Comparison of ENCODE assay signal across 8 mouse cellular contexts in genomic region chrX:103555041-103555986, GRCm38 (mm10).
A peak's percentile ranks its signal among the peaks of the same experiment; 100 is the strongest.
DNase-seq lines count a peak whose midpoint lies in the region; ATAC-seq and TF ChIP-seq lines count a peak whose summit lies in the region.
"Not testable (repeated sequence)": the region's sequence is repeated elsewhere in the genome, so short reads cannot be mapped to it uniquely, and the experiment has no call there.

No protein-coding gene starts in this region.

- dilution Hi-C loops in CH12.LX (cut with MboI; ENCODE audit: extremely low pct_ligation_motif_present, extremely low pct_unique_long_range_greater_than_20kb, low sequenced_read_pairs): not testable (repeated sequence)

- intact Hi-C loops in left cerebral cortex, postnatal 4 days (cut with DNase I): not testable (repeated sequence)

- H3K36me3 ChIP-seq in CH12.LX (replicated peaks in 1 of 2; ENCODE audit: control insufficient read depth in 1 of 2, insufficient read depth in 1 of 2, low read length in 1 of 2); embryonic facial prominence, embryonic 12.5 days; heart, embryonic 10.5 days; intestine, embryonic 14.5 days (ENCODE audit: control insufficient read depth, insufficient read depth, low read length); lung, embryonic 16.5 days (ENCODE audit: control insufficient read depth, insufficient read depth, low read length); midbrain, embryonic 16.5 days (ENCODE audit: control insufficient read depth, insufficient read depth, low read length): not testable (repeated sequence)

- TF ChIP-seq RAD21 in CH12.LX (IDR thresholded peaks at IDR 0.05; ENCODE audit: low read depth, low read length): not testable (repeated sequence)

- in situ Hi-C loops in CH12.LX (cut with MboI; ENCODE audit: low pct_ligation_motif_present, low pct_unique_long_range_greater_than_20kb, low sequenced_read_pairs): not testable (repeated sequence)

- not testable (repeated sequence) for H3K9ac ChIP-seq in CH12.LX (ENCODE audit: insufficient read depth, low read depth); embryonic facial prominence, embryonic 12.5 days; intestine, embryonic 14.5 days (ENCODE audit: low read length); lung, embryonic 16.5 days (ENCODE audit: low read length); midbrain, embryonic 16.5 days (ENCODE audit: low read depth, low read length)

- not testable (repeated sequence) for H3K4me3 ChIP-seq in CH12.LX (replicated peaks in 1 of 3; ENCODE audit: low read depth in 2 of 3, low read length in 2 of 3, poor library complexity in 1 of 3); embryonic facial prominence, embryonic 12.5 days; heart, embryonic 10.5 days; intestine, embryonic 14.5 days (ENCODE audit: low read depth, low read length); lung, embryonic 16.5 days (ENCODE audit: low read length); midbrain, embryonic 16.5 days (ENCODE audit: low read depth, low read length)

- H3K4me1 ChIP-seq in CH12.LX (ENCODE audit: control insufficient read depth in 1 of 2, insufficient read depth in 2 of 2): peaks cover 3 to 13% of the 10 kb centered on the region in 2 experiments; a peak in 3 of 4 replicates
- H3K4me1 ChIP-seq in embryonic facial prominence, embryonic 12.5 days; midbrain, embryonic 16.5 days (ENCODE audit: control insufficient read depth, insufficient read depth, low read length): not testable (repeated sequence)
- H3K4me1 ChIP-seq in heart, embryonic 10.5 days: peaks cover 23% of the 10 kb centered on the region; the same call in 1 of the 2 replicates
- H3K4me1 ChIP-seq in intestine, embryonic 14.5 days (replicated peaks; ENCODE audit: control insufficient read depth, insufficient read depth, low read length): peaks cover 11% of the 10 kb centered on the region; the same call in 1 of the 2 replicates
- H3K4me1 ChIP-seq in lung, embryonic 16.5 days (replicated peaks; ENCODE audit: control insufficient read depth, insufficient read depth, low read length): peaks cover 23% of the 10 kb centered on the region

- TF ChIP-seq POLR2A in CH12.LX (IDR thresholded peaks at IDR 0.05; ENCODE audit: low read depth, low read length): not testable (repeated sequence)

- H3K4me2 ChIP-seq in CH12.LX (ENCODE audit: insufficient read depth, low read depth, poor library complexity, severe bottlenecking); embryonic facial prominence, embryonic 12.5 days (replicated peaks); intestine, embryonic 14.5 days (ENCODE audit: low read length); lung, embryonic 16.5 days (ENCODE audit: low read depth, low read length); midbrain, embryonic 16.5 days (ENCODE audit: low read length): not testable (repeated sequence)

- H3K79me2 ChIP-seq in CH12.LX (replicated peaks; ENCODE audit: control insufficient read depth, extremely low read depth, insufficient read depth, poor library complexity, severe bottlenecking): not testable (repeated sequence)

- 33% methylated on average over 4 of the region's 5 CpGs for WGBS in embryonic facial prominence, embryonic 12.5 days
- 32% methylated on average over 4 of the region's 5 CpGs for WGBS in heart, embryonic 10.5 days
- 38% methylated on average over 3 of the region's 5 CpGs for WGBS in intestine, embryonic 14.5 days
- WGBS in lung, embryonic 16.5 days: 39% methylated on average over 4 of the region's 5 CpGs
- 26% methylated on average over 3 of the region's 5 CpGs for WGBS in midbrain, embryonic 16.5 days

- TF ChIP-seq EP300 in CH12.LX (IDR thresholded peaks at IDR 0.05; ENCODE audit: low read length): not testable (repeated sequence)

- not testable (repeated sequence) for TF ChIP-seq CTCF in CH12.LX (conservative IDR thresholded peaks at IDR 0.05 in 1 of 2, IDR thresholded peaks at IDR 0.05 in 1 of 2; ENCODE audit: low read depth in 2 of 2, low read length in 2 of 2)

- H3K27ac ChIP-seq in CH12.LX (ENCODE audit: insufficient read depth, low read depth); intestine, embryonic 14.5 days (ENCODE audit: low read depth): not testable (repeated sequence)
- H3K27ac ChIP-seq in embryonic facial prominence, embryonic 12.5 days: 0 out of 2 replicates have a peak overlapping the region, but pooled peaks have one; percentile 46
- peak overlapping the region; percentile 64; the same call in 1 of the 2 replicates for H3K27ac ChIP-seq in heart, embryonic 10.5 days
- peak overlapping the region; percentile 81 for H3K27ac ChIP-seq in lung, embryonic 16.5 days (ENCODE audit: low read length)
- H3K27ac ChIP-seq in midbrain, embryonic 16.5 days (ENCODE audit: low read length): peak overlapping the region; percentile 73

- H3K27me3 ChIP-seq in CH12.LX (replicated peaks); embryonic facial prominence, embryonic 12.5 days; heart, embryonic 10.5 days (ENCODE audit: insufficient read depth, poor library complexity, severe bottlenecking); intestine, embryonic 14.5 days (replicated peaks; ENCODE audit: control insufficient read depth, insufficient read depth, low read length); lung, embryonic 16.5 days (ENCODE audit: control insufficient read depth, insufficient read depth, low read depth, low read length); midbrain, embryonic 16.5 days (ENCODE audit: control insufficient read depth, insufficient read depth, low read depth, low read length): not testable (repeated sequence)

- H3K9me3 ChIP-seq in CH12.LX (replicated peaks; ENCODE audit: low read length); embryonic facial prominence, embryonic 12.5 days; heart, embryonic 10.5 days; intestine, embryonic 14.5 days (ENCODE audit: control insufficient read depth, low read length); lung, embryonic 16.5 days (ENCODE audit: control insufficient read depth, low read length); midbrain, embryonic 16.5 days (replicated peaks; ENCODE audit: control insufficient read depth, low read length, poor library complexity, severe bottlenecking): not testable (repeated sequence)

- peak; percentile 91 for ATAC-seq in embryonic facial prominence, embryonic 12.5 days (ENCODE audit: insufficient number of reproducible peaks, insufficient read depth, low FRiP score, low TSS enrichment)
- ATAC-seq in intestine, embryonic 14.5 days (replicated peaks; ENCODE audit: low FRiP score, low TSS enrichment, low read depth): peak; percentile 75
- peak; percentile 68 for ATAC-seq in lung, embryonic 16.5 days (ENCODE audit: low read depth)
- ATAC-seq in midbrain, embryonic 16.5 days: peak; percentile 95

- peak; percentile 43 for DNase-seq in CH12.LX (ENCODE audit: extremely low read depth)
- not testable (repeated sequence) for DNase-seq in heart, embryonic 10.5 days (ENCODE audit: low spot score); intestine, embryonic 14.5 days (ENCODE audit: low spot score)
- DNase-seq in left cerebral cortex, postnatal 4 days: peak; percentile 29
- peak; percentile 9 to 31 for DNase-seq in spleen, postnatal 36 days (ENCODE audit: low spot score in 2 of 2)

TF ChIP-seq in CH12.LX, 34 proteins besides CTCF, POLR2A, EP300 and RAD21:
- TF ChIP-seq ZNF384 (IDR thresholded peaks at IDR 0.05; ENCODE audit: low read depth, low read length): peak; percentile 67
